Mouse (Mus musculus): ENCODE results near the gene Dhx40.
"Not testable (repeated sequence)": the region's sequence is repeated elsewhere in the genome, so short reads cannot be mapped to it uniquely, and the experiment has no call there.

Gene Dhx40

GRCm38 (mm10) chr11:86819536-86819935 lies 12.0 kb upstream of the Dhx40 start:
- DNase-seq (ENCODE audit: inconsistent age in 2 of 2, low spot score in 1 of 2) = no peak

DNA sequence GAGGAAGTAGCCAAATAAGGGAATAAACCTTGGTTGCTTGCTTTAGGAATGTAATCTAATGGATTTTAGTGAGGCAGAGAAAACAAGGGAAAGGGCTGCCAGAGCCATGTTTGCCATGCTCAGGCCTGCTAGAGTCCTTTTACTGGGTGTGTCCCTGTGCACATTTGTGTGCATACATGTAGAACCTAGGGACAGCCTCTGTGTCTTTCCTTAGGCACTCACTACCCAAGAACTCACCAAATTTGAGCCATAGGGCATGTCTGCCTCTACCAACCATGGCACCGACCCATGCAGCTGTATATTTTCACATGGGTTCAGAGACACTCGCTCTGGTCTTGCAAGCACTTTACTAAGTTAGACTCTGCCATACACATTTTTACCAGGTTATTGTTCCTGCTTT lies 11.4 kb upstream of the Dhx40 start:
- DNase-seq (ENCODE audit: inconsistent age in 2 of 2, low spot score in 1 of 2) = no peak

DNA sequence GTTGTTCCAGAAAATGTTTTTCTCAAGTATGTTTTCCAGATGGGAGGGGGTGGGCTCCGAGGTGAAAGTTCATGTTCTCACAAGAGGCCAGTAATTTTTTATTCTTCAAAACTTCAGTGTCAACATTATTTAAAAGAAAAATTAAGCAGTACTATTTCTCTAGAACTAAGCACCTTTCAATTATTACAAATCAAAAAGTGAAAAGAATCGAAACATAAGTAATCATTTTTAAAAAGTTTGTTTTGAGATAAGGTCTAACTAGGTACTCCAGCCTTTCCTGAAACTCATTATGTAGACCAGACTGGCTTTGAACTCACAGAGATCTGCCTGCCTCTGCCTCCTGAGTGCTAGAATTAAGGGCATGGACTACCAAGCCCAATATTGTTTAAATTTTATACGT lies 8.7 kb upstream of the Dhx40 start:
- DNase-seq (ENCODE audit: inconsistent age in 2 of 2, low spot score in 1 of 2) = not testable (repeated sequence)

DNA sequence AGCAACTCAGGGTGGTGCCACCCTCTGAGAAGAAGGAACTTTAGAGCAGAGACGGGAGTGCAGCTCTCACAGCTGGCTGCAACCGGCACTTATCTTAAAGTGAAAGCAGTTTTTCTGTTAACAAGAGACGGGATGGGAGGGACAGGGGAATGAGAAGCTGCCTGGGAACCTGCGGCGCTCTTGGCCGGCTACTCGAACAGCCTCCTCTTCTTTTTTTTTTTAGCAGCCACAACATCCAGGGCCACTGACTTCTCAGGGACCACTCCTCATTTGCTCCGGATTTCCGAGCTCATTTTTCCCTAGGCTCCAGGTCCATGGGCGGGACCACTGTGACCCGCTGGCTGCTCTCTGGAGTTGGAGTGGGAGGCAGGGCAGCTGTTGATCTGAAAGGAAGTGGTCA lies 6.9 kb upstream of the Dhx40 start:
- DNase-seq (ENCODE audit: inconsistent age in 2 of 2, low spot score in 1 of 2) = peak in 1 of 2 experiments; percentile 47

GRCm38 (mm10) chr11:86813256-86813655 lies 5.7 kb upstream of the Dhx40 start:
- DNase-seq (ENCODE audit: inconsistent age in 2 of 2, low spot score in 1 of 2) = peak; percentile 37 to 77

- DNase-seq (ENCODE audit: inconsistent age in 2 of 2, low spot score in 1 of 2) = peak in 1 of 2 experiments; percentile 24
Observed at GRCm38 (mm10) chr11:86811326-86811630, 3.7 kb upstream of the Dhx40 start.

DNA sequence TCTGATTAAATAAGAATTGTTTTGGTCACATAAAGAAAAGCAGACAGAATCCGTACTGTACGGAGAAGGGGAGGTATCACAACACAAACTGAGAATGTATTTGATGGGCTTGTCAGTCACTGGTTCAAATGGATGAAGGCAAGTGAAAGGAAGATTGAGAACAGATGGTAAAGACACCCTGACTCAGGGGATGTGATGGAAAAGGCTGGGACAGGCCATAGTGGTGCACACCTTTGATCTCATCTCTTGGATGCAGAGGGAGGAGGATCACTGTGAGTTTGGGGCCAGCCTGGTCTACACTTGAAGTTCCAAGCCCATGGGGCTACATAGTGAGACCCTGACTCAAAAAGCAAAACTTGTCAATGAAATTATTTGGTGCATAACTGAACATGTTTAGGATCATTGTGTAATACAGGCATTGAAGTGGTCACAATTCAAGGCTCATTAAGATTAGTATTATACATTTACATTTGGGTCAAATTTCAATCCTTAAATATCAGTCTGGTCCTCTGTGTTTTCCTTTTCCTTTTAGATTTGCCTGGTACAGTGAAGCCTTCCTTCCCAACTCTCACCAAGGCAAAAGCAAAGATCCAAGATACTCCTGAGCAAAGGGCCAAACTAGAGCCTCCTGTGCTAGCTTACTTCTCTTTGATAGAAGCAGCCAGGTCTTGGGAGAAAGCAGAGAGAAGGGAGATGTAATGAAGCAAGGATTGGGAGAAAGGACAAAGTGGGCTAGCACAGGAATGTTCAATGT lies 3.2 kb upstream of the Dhx40 start:
- DNase-seq (ENCODE audit: inconsistent age in 2 of 2, low spot score in 1 of 2) = no peak

- DNase-seq (ENCODE audit: inconsistent age in 2 of 2, low spot score in 1 of 2) = no peak
Observed at GRCm38 (mm10) chr11:86809828-86810227, 2.3 kb upstream of the Dhx40 start.

- peak; percentile 65 to 89 for DNase-seq (ENCODE audit: inconsistent age in 2 of 2, low spot score in 1 of 2)
Observed at GRCm38 (mm10) chr11:86807001-86807477, 507 bp downstream of the Dhx40 start.

DNA sequence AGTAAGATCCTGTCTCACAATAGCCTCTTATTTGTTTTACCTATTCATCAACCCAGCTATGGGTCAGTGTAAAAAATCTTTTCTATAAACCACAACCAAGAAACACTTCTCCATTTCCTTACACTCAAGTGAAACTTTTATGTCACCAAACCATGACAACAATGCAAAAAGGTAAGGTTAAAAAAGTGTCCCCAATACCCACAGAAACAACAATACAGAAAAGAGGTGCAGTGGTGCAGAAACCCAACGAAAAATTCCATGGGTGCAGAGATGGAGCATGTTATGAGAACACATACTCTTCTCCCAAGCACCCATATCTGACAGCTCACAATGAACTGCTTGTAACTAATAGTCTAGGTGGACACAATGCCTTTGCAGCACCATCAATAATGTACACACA lies 13.4 kb downstream of the Dhx40 start:
- DNase-seq (ENCODE audit: inconsistent age in 2 of 2, low spot score in 1 of 2) = no peak

DNA sequence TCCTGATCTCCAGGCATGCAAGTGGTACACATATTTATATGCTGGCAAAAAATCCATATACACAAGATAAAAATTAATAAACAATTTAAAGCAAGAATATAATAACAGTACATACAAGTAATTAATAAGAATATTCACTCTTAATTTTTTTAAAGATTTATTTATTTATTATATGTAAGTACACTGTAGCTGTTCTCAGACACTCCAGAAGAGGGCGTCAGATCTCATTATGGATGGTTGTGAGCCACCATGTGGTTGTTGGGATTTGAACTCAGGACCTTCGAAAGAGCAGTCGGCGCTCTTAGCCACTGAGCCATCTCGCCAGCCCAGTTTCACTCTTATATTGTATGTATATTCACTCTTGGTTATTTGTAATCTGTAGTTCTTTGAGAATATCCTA lies 20.1 kb downstream of the Dhx40 start:
- not testable (repeated sequence) for DNase-seq (ENCODE audit: inconsistent age in 2 of 2, low spot score in 1 of 2)

GRCm38 (mm10) chr11:86785767-86786166 lies 21.8 kb downstream of the Dhx40 start:
- no peak for DNase-seq (ENCODE audit: inconsistent age in 2 of 2, low spot score in 1 of 2)

- DNase-seq (ENCODE audit: inconsistent age in 2 of 2, low spot score in 1 of 2) = no peak
Observed at GRCm38 (mm10) chr11:86769884-86770283, 37.7 kb downstream of the Dhx40 start.

GRCm38 (mm10) chr11:86764501-86764900 lies 43.0 kb downstream of the Dhx40 start:
- DNase-seq (ENCODE audit: inconsistent age in 2 of 2, low spot score in 1 of 2) = no peak

GRCm38 (mm10) chr11:86763127-86763526 lies 44.4 kb downstream of the Dhx40 start:
- not testable (repeated sequence) for DNase-seq (ENCODE audit: inconsistent age in 2 of 2, low spot score in 1 of 2)

DNA sequence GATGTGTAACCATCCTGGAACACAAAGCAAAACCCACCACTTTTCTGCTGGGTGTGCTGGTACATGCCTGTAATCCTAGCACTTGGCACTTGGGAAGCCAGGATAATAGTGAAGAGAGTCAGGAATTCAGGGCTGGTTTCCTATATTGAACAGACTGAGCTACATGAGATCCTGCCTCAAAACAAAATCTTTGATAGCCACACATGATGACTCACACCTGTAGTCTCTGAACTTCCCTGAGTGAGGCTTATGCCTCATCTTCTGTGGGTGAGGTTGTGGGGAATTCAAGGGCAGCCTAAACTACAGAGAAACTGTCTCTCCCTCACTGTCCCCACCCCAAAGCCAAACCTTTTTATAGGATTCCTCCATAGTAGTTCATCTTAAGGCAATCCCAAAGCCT lies 47.2 kb downstream of the Dhx40 start:
- peak in 1 of 2 experiments; percentile 69 for DNase-seq (ENCODE audit: inconsistent age in 2 of 2, low spot score in 1 of 2)

- peak in 1 of 2 experiments; percentile 54 for DNase-seq (ENCODE audit: inconsistent age in 2 of 2, low spot score in 1 of 2)
Observed at GRCm38 (mm10) chr11:86759886-86760285, 47.7 kb downstream of the Dhx40 start.

- DNase-seq (ENCODE audit: inconsistent age in 2 of 2, low spot score in 1 of 2) = peak in 1 of 2 experiments; percentile 28
Observed at GRCm38 (mm10) chr11:86759226-86759625, 48.3 kb downstream of the Dhx40 start.

DNA sequence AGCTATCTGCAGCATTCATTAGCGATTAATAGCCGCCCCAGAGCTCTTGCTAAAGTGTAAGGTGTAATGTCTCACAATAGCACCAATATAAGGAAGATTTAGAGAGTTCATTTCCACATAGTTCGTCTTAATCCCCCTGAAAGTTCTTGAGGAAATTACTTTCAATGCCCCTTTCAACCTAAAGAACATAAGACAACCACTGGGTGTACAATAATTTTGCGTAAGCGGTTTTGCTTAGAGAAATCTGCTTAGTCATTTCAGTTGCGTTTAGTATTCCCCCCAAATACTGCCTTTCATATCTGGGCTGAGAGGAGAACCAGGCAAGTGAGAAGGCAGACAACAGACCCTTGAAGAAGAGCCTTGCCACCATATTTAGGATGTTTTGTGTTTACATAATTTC lies 49.0 kb downstream of the Dhx40 start:
- no peak for DNase-seq (ENCODE audit: inconsistent age in 2 of 2, low spot score in 1 of 2)

- DNase-seq (ENCODE audit: inconsistent age in 2 of 2, low spot score in 1 of 2) = peak; percentile 97 to 99
Observed at GRCm38 (mm10) chr11:86757480-86758371, 49.8 kb downstream of the Dhx40 start, which contains the start of gene Cltc. Gene Cltc, minus strand, starts transcription at chr11:86757565.

DNA sequence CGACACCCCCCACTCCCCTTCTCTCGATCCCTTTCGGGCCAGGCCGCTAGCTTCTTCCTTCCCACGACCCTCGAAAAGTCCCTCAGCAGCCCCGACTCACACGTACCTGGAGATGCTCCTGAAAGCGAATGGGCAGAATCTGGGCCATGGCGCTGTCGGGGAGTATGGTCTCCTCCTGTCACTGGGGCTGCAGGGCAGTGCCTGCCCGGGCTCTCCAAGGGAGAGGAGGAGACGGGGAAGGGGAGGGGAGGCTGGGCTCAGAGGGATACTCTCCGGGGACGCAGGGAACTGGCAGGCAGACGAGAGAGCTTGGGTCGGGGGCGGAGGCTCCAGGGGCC lies 50.4 kb downstream of the Dhx40 start:
- DNase-seq (ENCODE audit: inconsistent age in 2 of 2, low spot score in 1 of 2) = no peak

All from adrenal gland, adult (tissue).